Comparison of ENCODE assay signal across 25 mouse cellular contexts in the genomic region with DNA sequence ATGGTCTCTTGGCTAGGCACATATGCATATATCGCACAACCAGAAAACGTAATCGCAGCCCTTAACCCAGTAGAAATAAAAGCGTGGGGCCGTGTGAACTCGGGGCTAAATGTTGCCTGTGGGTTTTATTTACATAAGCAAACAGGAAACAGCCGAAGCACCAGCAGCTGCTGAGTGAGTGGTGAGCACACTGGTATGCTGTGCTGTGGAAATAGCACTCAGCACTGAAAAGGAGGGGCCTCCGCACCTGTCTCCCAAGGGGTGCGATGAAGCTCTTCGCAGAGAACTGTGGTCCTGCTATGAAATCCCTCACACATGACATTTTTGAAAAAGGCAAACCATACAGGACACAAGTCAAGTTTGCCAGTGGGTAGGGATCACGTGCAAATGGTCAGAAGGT. TPM values are rescaled to one million over a fixed set of nuclear protein-coding genes. Genes with fewer than 3 reads are reported as not detected.
DNase-seq lines count a peak whose midpoint lies in the region; ATAC-seq and TF ChIP-seq lines count a peak whose summit lies in the region.
"Had no signal": no experiment of that assay in that cellular context is flagged by ENCODE, and none has a peak within 500 bp of the region (broad histone marks: within the 10 kb centered on the region; RNA-seq: fewer than 3 reads in every experiment).

No protein-coding gene starts in this region.

- H3K4me3 ChIP-seq in lung, embryonic 14.5 days (ENCODE audit: low read depth, low read length): no peak overlapping the region
- H3K4me3 ChIP-seq in thymus, adult 2 months (ENCODE audit: control insufficient read depth, insufficient read depth, low read length): no peak overlapping the region
- no peak overlapping the region for H3K4me3 ChIP-seq in myocyte
- no peak overlapping the region for H3K4me3 ChIP-seq in hindbrain, embryonic 14.5 days (replicated peaks; ENCODE audit: low read length)
- H3K4me3 ChIP-seq in hindbrain, embryonic 13.5 days: no peak overlapping the region
- H3K4me3 ChIP-seq: embryonic facial prominence, embryonic 15.5 days; erythroblast, embryonic 14.5 days; forebrain, embryonic 10.5 days; heart, adult 2 months; heart, embryonic 12.5 days; hindbrain, embryonic 10.5 days had no signal

- 54% methylated on average over 11 of the region's 11 CpGs for WGBS in lung, embryonic 14.5 days
- WGBS in thymus, adult 2 months: 62% methylated on average over 11 of the region's 11 CpGs
- 82% methylated on average over 11 of the region's 11 CpGs for WGBS in hindbrain, embryonic 14.5 days
- 84% methylated on average over 11 of the region's 11 CpGs for WGBS in hindbrain, embryonic 13.5 days

- H3K9me3 ChIP-seq in lung, embryonic 14.5 days (ENCODE audit: low read depth, low read length): no peaks in the 10 kb centered on the region
- H3K9me3 ChIP-seq in hindbrain, embryonic 14.5 days (ENCODE audit: control insufficient read depth, low read length): no peaks in the 10 kb centered on the region
- H3K9me3 ChIP-seq in hindbrain, embryonic 13.5 days: no peaks in the 10 kb centered on the region
- H3K9me3 ChIP-seq: embryonic facial prominence, embryonic 15.5 days; forebrain, embryonic 10.5 days; heart, embryonic 12.5 days; hindbrain, embryonic 10.5 days had no signal

- no peaks in the 10 kb centered on the region for H3K4me1 ChIP-seq in lung, embryonic 14.5 days (ENCODE audit: insufficient read depth)
- no peaks in the 10 kb centered on the region; the same call in 1 of the 2 replicates for H3K4me1 ChIP-seq in thymus, adult 2 months (replicated peaks; ENCODE audit: control insufficient read depth, insufficient read depth, low read length)
- H3K4me1 ChIP-seq in hindbrain, embryonic 14.5 days (replicated peaks; ENCODE audit: control insufficient read depth, insufficient read depth, low read length): no peaks in the 10 kb centered on the region
- H3K4me1 ChIP-seq in hindbrain, embryonic 13.5 days (replicated peaks): no peaks in the 10 kb centered on the region
- H3K4me1 ChIP-seq: embryonic facial prominence, embryonic 15.5 days had no signal

- H3K4me2 ChIP-seq in lung, embryonic 14.5 days: no peak overlapping the region
- no peak overlapping the region for H3K4me2 ChIP-seq in myocyte (ENCODE audit: low read depth)
- no peak overlapping the region for H3K4me2 ChIP-seq in hindbrain, embryonic 14.5 days (replicated peaks)
- H3K4me2 ChIP-seq in hindbrain, embryonic 13.5 days: no peak overlapping the region
- H3K4me2 ChIP-seq: embryonic facial prominence, embryonic 15.5 days; heart, embryonic 12.5 days had no signal

- H3K27ac ChIP-seq in lung, embryonic 14.5 days (ENCODE audit: low read depth): no peak overlapping the region
- no peak overlapping the region for H3K27ac ChIP-seq in thymus, adult 2 months (ENCODE audit: control insufficient read depth, insufficient read depth, low read length)
- H3K27ac ChIP-seq in hindbrain, embryonic 14.5 days: no peak overlapping the region
- no peak overlapping the region for H3K27ac ChIP-seq in hindbrain, embryonic 13.5 days
- H3K27ac ChIP-seq: embryonic facial prominence, embryonic 15.5 days; forebrain, embryonic 10.5 days; heart, adult 2 months; hindbrain, embryonic 10.5 days had no signal

- H3K9ac ChIP-seq in lung, embryonic 14.5 days: no peak overlapping the region
- no peak overlapping the region for H3K9ac ChIP-seq in hindbrain, embryonic 14.5 days
- H3K9ac ChIP-seq in hindbrain, embryonic 13.5 days: no peak overlapping the region
- H3K9ac ChIP-seq: embryonic facial prominence, embryonic 15.5 days; heart, embryonic 12.5 days had no signal

- ATAC-seq in lung, embryonic 14.5 days (ENCODE audit: insufficient read depth): no peak
- no peak for ATAC-seq in hindbrain, embryonic 14.5 days (ENCODE audit: low FRiP score)
- ATAC-seq in hindbrain, embryonic 13.5 days (ENCODE audit: low FRiP score): no peak
- ATAC-seq: forebrain, embryonic 14.5 days; hindbrain, embryonic 16.5 days; Patski had no signal

- no peaks in the 10 kb centered on the region for H3K79me2 ChIP-seq in myocyte (ENCODE audit: control insufficient read depth, insufficient read depth)

- no peaks in the 10 kb centered on the region for H3K36me3 ChIP-seq in lung, embryonic 14.5 days (ENCODE audit: insufficient read depth)
- H3K36me3 ChIP-seq in thymus, adult 2 months (ENCODE audit: control insufficient read depth, insufficient read depth, low read length): no peaks in the 10 kb centered on the region
- no peaks in the 10 kb centered on the region for H3K36me3 ChIP-seq in myocyte (ENCODE audit: control insufficient read depth, insufficient read depth)
- no peaks in the 10 kb centered on the region for H3K36me3 ChIP-seq in hindbrain, embryonic 14.5 days (replicated peaks; ENCODE audit: control insufficient read depth, insufficient read depth)
- no peaks in the 10 kb centered on the region for H3K36me3 ChIP-seq in hindbrain, embryonic 13.5 days
- H3K36me3 ChIP-seq: embryonic facial prominence, embryonic 15.5 days; forebrain, embryonic 10.5 days; heart, embryonic 12.5 days; hindbrain, embryonic 10.5 days had no signal

- H3ac ChIP-seq in myocyte (ENCODE audit: control insufficient read depth, insufficient read length): no peak overlapping the region

- TF ChIP-seq POLR2A in thymus, adult 2 months (IDR thresholded peaks at IDR 0.05; ENCODE audit: control insufficient read depth, extremely low read depth, insufficient read depth, low read length, poor library complexity): no peak
- TF ChIP-seq POLR2A in myocyte (IDR thresholded peaks at IDR 0.05; ENCODE audit: insufficient read length, low read depth): no peak

- DNase-seq in lung, embryonic 14.5 days: peak; percentile 21
- no peak for DNase-seq in lung, postnatal 25 days (ENCODE audit: low spot score)
- peak; percentile 42 for DNase-seq in thymus, postnatal 0 days (ENCODE audit: low spot score)
- DNase-seq in thymus, adult 2 months: no peak
- peak; percentile 27 for DNase-seq in thymus, postnatal 4 days
- DNase-seq in hindbrain, embryonic 14.5 days (ENCODE audit: low spot score): no peak
- DNase-seq: adrenal gland, adult 2 months; adrenal gland, postnatal 25 days; B cell, adult 2 months; cerebellum, adult 18-20 months; cerebellum, adult 9-11 months; cerebellum, postnatal 36 days; gastrocnemius, postnatal 14 days; heart, adult 2 months had no signal

- no peaks in the 10 kb centered on the region for H3K27me3 ChIP-seq in lung, embryonic 14.5 days (ENCODE audit: insufficient read depth, low read length)
- no peaks in the 10 kb centered on the region for H3K27me3 ChIP-seq in thymus, adult 2 months (ENCODE audit: control insufficient read depth, insufficient read depth, low read length)
- no peaks in the 10 kb centered on the region for H3K27me3 ChIP-seq in myocyte (ENCODE audit: control insufficient read depth, insufficient read depth, insufficient read length)
- H3K27me3 ChIP-seq in hindbrain, embryonic 14.5 days (ENCODE audit: control insufficient read depth, insufficient read depth, low read length): no peaks in the 10 kb centered on the region
- no peaks in the 10 kb centered on the region for H3K27me3 ChIP-seq in hindbrain, embryonic 13.5 days
- H3K27me3 ChIP-seq: CH12.LX; embryonic facial prominence, embryonic 15.5 days; heart, embryonic 12.5 days had no signal

- TF ChIP-seq CTCF in lung, embryonic 14.5 days (IDR thresholded peaks at IDR 0.05; ENCODE audit: low read depth): no peak
- TF ChIP-seq CTCF in thymus, adult 2 months (IDR thresholded peaks at IDR 0.05; ENCODE audit: borderline replicate concordance, control insufficient read depth, extremely low read depth, insufficient read depth, low read length, poor library complexity): no peak

TF ChIP-seq in myocyte, 11 proteins besides CTCF, POLR2A, EP300 and RAD21:
- TF ChIP-seq TCF12 (IDR thresholded peaks at IDR 0.05; ENCODE audit: insufficient read depth, poor library complexity, severe bottlenecking) (peak; percentile 83), MYOG (IDR thresholded peaks at IDR 0.05; ENCODE audit: control insufficient read depth in 1 of 3, insufficient read depth in 1 of 3, insufficient read length in 2 of 3, low read depth in 2 of 3) (peak; percentile 79 to 93 (median 83)), REST (IDR thresholded peaks at IDR 0.05; ENCODE audit: insufficient read depth, insufficient read length) (no peak), MYOD1 (IDR thresholded peaks at IDR 0.05; ENCODE audit: control insufficient read depth in 1 of 3, insufficient read length in 2 of 3, low read depth in 2 of 3) (peak; percentile 68 to 95 (median 82)), TCF3 (IDR thresholded peaks at IDR 0.05; ENCODE audit: insufficient read length, low read depth) (peak; percentile 76)

RNA-seq across cellular contexts. Expression of gene Map2k3, which starts 43.3 kb away (rescaled TPM):
- 100.0 and 102 TPM in 2 replicates for polyA plus RNA-seq in lung, embryonic 14.5 days (2014; fragmentation: Nextera tagmentation; extraction: Ambion mirVana)
- polyA plus RNA-seq in thymus, postnatal 0 days (2015; fragmentation: Nextera tagmentation; extraction: Ambion mirVana): 70.5 and 73.5 TPM in 2 replicates
- 30.9 and 33.1 TPM in 2 replicates for polyA plus RNA-seq in thymus, adult 2 months (2012; rRNA removed)
- 68.5 TPM for polyA plus RNA-seq in myocyte (2012; fragmentation: generic; extraction: Trizol)
- polyA plus RNA-seq in hindbrain, embryonic 14.5 days (2014; fragmentation: Nextera tagmentation; extraction: Ambion mirVana): 23.5 and 24.3 TPM in 2 replicates
- polyA plus RNA-seq in hindbrain, embryonic 13.5 days (2015; fragmentation: Nextera tagmentation; extraction: Ambion mirVana): 30.0 and 30.4 TPM in 2 replicates

RNA-seq across cellular contexts. Expression of gene Kcnj12, which starts 47.3 kb away (rescaled TPM):
- 0.26 and 0.30 TPM in 2 replicates for polyA plus RNA-seq in lung, embryonic 14.5 days (2014; fragmentation: Nextera tagmentation; extraction: Ambion mirVana)
- polyA plus RNA-seq in thymus, postnatal 0 days (2015; fragmentation: Nextera tagmentation; extraction: Ambion mirVana): 0.05 and 0.10 TPM in 2 replicates
- 0.51 and 1.8 TPM in 2 replicates for polyA plus RNA-seq in thymus, adult 2 months (2012; rRNA removed)
- polyA plus RNA-seq in myocyte (2012; fragmentation: generic; extraction: Trizol): 12.5 TPM
- polyA plus RNA-seq in hindbrain, embryonic 14.5 days (2014; fragmentation: Nextera tagmentation; extraction: Ambion mirVana): 3.3 and 4.3 TPM in 2 replicates
- 3.5 and 3.8 TPM in 2 replicates for polyA plus RNA-seq in hindbrain, embryonic 13.5 days (2015; fragmentation: Nextera tagmentation; extraction: Ambion mirVana)
- polyA plus RNA-seq: Patski had no signal

Comparison
In these comparisons a context has a peak if more than half of its experiments do, and no peak if none do; other contexts are left out.
1. DNase-seq: peak in lung, embryonic 14.5 days (single experiment), thymus, postnatal 0 days (single experiment) and thymus, postnatal 4 days (single experiment); none in lung, postnatal 25 days (single experiment), thymus, adult 2 months (single experiment) and hindbrain, embryonic 14.5 days (single experiment).